ENCODE assay signal across 18 mouse cellular contexts in genomic region chr4:58293099-58293498, GRCm38 (mm10). TPM values are rescaled to one million over a fixed set of nuclear protein-coding genes. Genes with fewer than 3 reads are reported as not detected.
"Had no signal": no experiment of that assay in that cellular context is flagged by ENCODE, and none has a peak within 500 bp of the region (broad histone marks: within the 10 kb centered on the region; RNA-seq: fewer than 3 reads in every experiment).

No protein-coding gene starts in this region.

- H3K4me3 ChIP-seq: neural tube, embryonic 12.5 days; neural tube, embryonic 13.5 days; neural tube, embryonic 15.5 days; stomach, embryonic 15.5 days had no signal

- H3K36me3 ChIP-seq: neural tube, embryonic 12.5 days; neural tube, embryonic 13.5 days; neural tube, embryonic 15.5 days; stomach, embryonic 15.5 days had no signal

- DNase-seq: retina, postnatal 1 day; right cerebral cortex, adult 18-20 months; right cerebral cortex, postnatal 14 days; right cerebral cortex, postnatal 25 days; right cerebral cortex, postnatal 4 days; spleen, adult 18-20 months; thymus, adult 18-20 months; thymus, postnatal 14 days; thymus, postnatal 25 days; thymus, postnatal 36 days; thymus, postnatal 4 days had no signal

- H3K9me3 ChIP-seq: neural tube, embryonic 12.5 days; neural tube, embryonic 13.5 days; neural tube, embryonic 15.5 days; stomach, embryonic 15.5 days had no signal

- H3K27ac ChIP-seq: neural tube, embryonic 12.5 days; neural tube, embryonic 13.5 days; neural tube, embryonic 15.5 days; stomach, embryonic 15.5 days; stomach, postnatal 0 days had no signal

- H3K4me2 ChIP-seq: neural tube, embryonic 12.5 days; neural tube, embryonic 13.5 days; neural tube, embryonic 15.5 days; stomach, embryonic 15.5 days had no signal

- H3K9ac ChIP-seq: neural tube, embryonic 12.5 days; neural tube, embryonic 13.5 days; neural tube, embryonic 15.5 days; stomach, embryonic 15.5 days had no signal

- H3K27me3 ChIP-seq: neural tube, embryonic 12.5 days; neural tube, embryonic 13.5 days; neural tube, embryonic 15.5 days; stomach, embryonic 15.5 days had no signal

- H3K4me1 ChIP-seq: neural tube, embryonic 12.5 days; neural tube, embryonic 13.5 days; neural tube, embryonic 15.5 days; stomach, embryonic 15.5 days had no signal

RNA-seq across cellular contexts. Expression of gene Musk, which starts 7.3 kb away (rescaled TPM):
- total RNA-seq: neutrophil, adult 5-6 weeks had no signal
- polyA plus RNA-seq: spleen, adult 2 months had no signal
